Mouse (Mus musculus) stomach, embryonic 16.5 days (tissue): Measurements from ENCODE around the gene Slc25a18. TPM values are rescaled to one million over a fixed set of nuclear protein-coding genes. Genes with fewer than 3 reads are reported as not detected.

ENCODE experiments used
- microRNA-seq: library from miRNA; unstranded; fragments of <30 nt; microRNA quantifications from one replicate; pipeline ENCODE4, GENCODE M21; 2016
- polyA plus RNA-seq: library from polyadenylated mRNA; unstranded; fragments of >200 nt; fragmentation: Nextera tagmentation; extraction: Ambion mirVana; gene quantifications from 2 replicates; pipeline ENCODE4 v1.2.1, GENCODE M21; 2015

Slc25a18 gene
- polyA plus RNA-seq, 1 experiment from 2014 or later, result 0.09 TPM

Small RNA genes lying within 50 kb of the gene (microRNA-seq; reads per million reads assigned to microRNA genes)
- gene Gm25193, result not detected

Other genes with a start within 250 kb of the Slc25a18 start
- gene Hdhd5, start 242.3 kb upstream of the Slc25a18 start, polyA plus RNA-seq, result 15.9 and 16.1 TPM in 2 replicates
- gene Cecr2, start 107.2 kb upstream of the Slc25a18 start, polyA plus RNA-seq, result 1.2 and 1.6 TPM in 2 replicates
- gene Atp6v1e1, start 49.2 kb downstream of the Slc25a18 start, polyA plus RNA-seq, result 163 and 173 TPM in 2 replicates
- gene Bcl2l13, start 62.6 kb downstream of the Slc25a18 start, polyA plus RNA-seq, result 27.9 and 29.6 TPM in 2 replicates
- 20.7 and 21.4 TPM in 2 replicates for gene Bid, start 143.3 kb downstream of the Slc25a18 start, polyA plus RNA-seq